ENCODE assay signal across 29 mouse cellular contexts in genomic region chr10:57114696-57115271, GRCm38 (mm10).
DNase-seq lines count a peak whose midpoint lies in the region; ATAC-seq lines count a peak whose summit lies in the region.
"Had no signal": no experiment of that assay in that cellular context is flagged by ENCODE, and none has a peak within 500 bp of the region (broad histone marks: within the 10 kb centered on the region; RNA-seq: fewer than 3 reads in every experiment).

No protein-coding gene starts in this region.

- H3K9ac ChIP-seq in heart, embryonic 14.5 days (ENCODE audit: low read length) = no peak overlapping the region
- H3K9ac ChIP-seq: embryonic facial prominence, embryonic 12.5 days; hindbrain, embryonic 12.5 days; limb, embryonic 12.5 days; liver, embryonic 15.5 days; lung, embryonic 14.5 days; neural tube, embryonic 12.5 days had no signal

- no peak overlapping the region for H3K4me3 ChIP-seq in heart, embryonic 14.5 days (ENCODE audit: control insufficient read depth in 1 of 2, insufficient read depth in 1 of 2, low read depth in 1 of 2, low read length in 2 of 2)
- H3K4me3 ChIP-seq: embryonic facial prominence, embryonic 12.5 days; hindbrain, embryonic 12.5 days; left cerebral cortex, adult 2 months; limb, embryonic 12.5 days; liver, embryonic 15.5 days; myocyte; neural tube, embryonic 12.5 days had no signal

- no peaks in the 10 kb centered on the region for H3K9me3 ChIP-seq in heart, embryonic 14.5 days (ENCODE audit: control insufficient read depth, low read length)
- H3K9me3 ChIP-seq: embryonic facial prominence, embryonic 12.5 days; hindbrain, embryonic 12.5 days; limb, embryonic 12.5 days; liver, embryonic 15.5 days; neural tube, embryonic 12.5 days had no signal

- DNase-seq in adrenal gland, postnatal 14 days = peak; percentile 12
- no peak for DNase-seq in adrenal gland, postnatal 25 days
- DNase-seq in heart, adult 9 months (ENCODE audit: low spot score in 2 of 2) = peak; percentile 66 to 81
- DNase-seq in heart, postnatal 4 days = peak; percentile 31
- DNase-seq in ovary, postnatal 14 days (ENCODE audit: low spot score) = no peak
- DNase-seq in ovary, postnatal 10 days (ENCODE audit: low spot score) = no peak
- DNase-seq: cerebellum, adult 11-12 months; cerebellum, adult 9-11 months; embryo, embryonic 11 days; gastrocnemius, postnatal 25 days; kidney, postnatal 25 days; lung, embryonic 14.5 days; lung, postnatal 14 days; retina, postnatal 1 day; right cerebral cortex, postnatal 14 days; thymus, postnatal 14 days had no signal

- peak; percentile 82 for ATAC-seq in heart, embryonic 14.5 days (ENCODE audit: insufficient number of reproducible peaks, insufficient read depth, low FRiP score, low read depth)
- ATAC-seq in megakaryocyte, adult 5-6 weeks (ENCODE audit: poor library complexity, severe bottlenecking) = no peak
- ATAC-seq: forebrain, embryonic 14.5 days; hindbrain, postnatal 0 days; intestine, embryonic 16.5 days had no signal

- peaks cover 3 to 9% of the 10 kb centered on the region in 2 experiments; a peak in 3 of 4 replicates for H3K4me1 ChIP-seq in heart, embryonic 14.5 days (ENCODE audit: control insufficient read depth in 2 of 2, insufficient read depth in 2 of 2, low read length in 2 of 2)
- H3K4me1 ChIP-seq: embryonic facial prominence, embryonic 12.5 days; hindbrain, embryonic 12.5 days; limb, embryonic 12.5 days; liver, embryonic 15.5 days; neural tube, embryonic 12.5 days had no signal

- H3K27me3 ChIP-seq in heart, embryonic 14.5 days (ENCODE audit: control insufficient read depth, insufficient read depth, low read length) = no peaks in the 10 kb centered on the region
- H3K27me3 ChIP-seq: embryonic facial prominence, embryonic 12.5 days; hindbrain, embryonic 12.5 days; limb, embryonic 12.5 days; liver, embryonic 15.5 days; neural tube, embryonic 12.5 days had no signal

- no peak overlapping the region for H3K4me2 ChIP-seq in heart, embryonic 14.5 days (ENCODE audit: low read length)
- H3K4me2 ChIP-seq: embryonic facial prominence, embryonic 12.5 days; hindbrain, embryonic 12.5 days; limb, embryonic 12.5 days; liver, embryonic 15.5 days; lung, embryonic 14.5 days; midbrain, embryonic 11.5 days; neural tube, embryonic 12.5 days had no signal

- H3K36me3 ChIP-seq in heart, embryonic 14.5 days (ENCODE audit: control insufficient read depth, insufficient read depth, low read length) = no peaks in the 10 kb centered on the region
- H3K36me3 ChIP-seq: embryonic facial prominence, embryonic 12.5 days; hindbrain, embryonic 12.5 days; limb, embryonic 12.5 days; liver, embryonic 15.5 days; neural tube, embryonic 12.5 days had no signal

- 28% methylated on average over 8 of the region's 8 CpGs for WGBS in heart, embryonic 14.5 days

- peak overlapping the region; percentile 53 to 74; a peak in 3 of 4 replicates for H3K27ac ChIP-seq in heart, embryonic 14.5 days (replicated peaks in 1 of 2; ENCODE audit: control insufficient read depth in 1 of 2, insufficient read depth in 1 of 2, low read depth in 2 of 2, low read length in 2 of 2)
- H3K27ac ChIP-seq: embryonic facial prominence, embryonic 12.5 days; hindbrain, embryonic 12.5 days; hindbrain, postnatal 0 days; left cerebral cortex, adult 2 months; limb, embryonic 12.5 days; liver, embryonic 15.5 days; neural tube, embryonic 12.5 days had no signal

Comparison
In these comparisons a context has a peak if more than half of its experiments do, and no peak if none do; other contexts are left out.
1. DNase-seq: peak in adrenal gland, postnatal 14 days (single experiment), heart, adult 9 months (2 of 2) and heart, postnatal 4 days (single experiment); none in adrenal gland, postnatal 25 days (single experiment), ovary, postnatal 14 days (single experiment) and ovary, postnatal 10 days (single experiment).